Mouse (Mus musculus): ENCODE results near the gene Ccser1.

The Ccser1 gene

DNA sequence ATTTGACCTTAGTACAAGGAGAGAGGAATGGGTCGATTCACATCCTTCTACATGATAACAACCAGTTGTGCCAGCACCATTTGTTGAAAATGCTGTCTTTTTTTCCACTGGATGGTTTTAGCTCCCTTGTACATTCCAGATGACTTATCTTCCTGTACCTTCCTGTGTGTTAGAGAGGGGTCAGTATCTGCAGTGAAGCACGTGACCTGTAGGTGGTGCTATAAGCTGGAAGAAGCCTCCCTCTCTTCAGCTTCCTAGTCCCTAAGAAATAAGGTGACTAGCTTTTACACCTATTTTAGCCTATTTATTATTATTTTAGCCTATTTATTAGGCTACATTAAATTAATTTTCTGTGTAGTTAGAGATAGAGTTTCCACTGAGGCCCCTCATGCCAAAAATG, 506.9 kb downstream of the Ccser1 start:
- DNase-seq (ENCODE audit: extremely low spot score, low spot score): no peak

DNA sequence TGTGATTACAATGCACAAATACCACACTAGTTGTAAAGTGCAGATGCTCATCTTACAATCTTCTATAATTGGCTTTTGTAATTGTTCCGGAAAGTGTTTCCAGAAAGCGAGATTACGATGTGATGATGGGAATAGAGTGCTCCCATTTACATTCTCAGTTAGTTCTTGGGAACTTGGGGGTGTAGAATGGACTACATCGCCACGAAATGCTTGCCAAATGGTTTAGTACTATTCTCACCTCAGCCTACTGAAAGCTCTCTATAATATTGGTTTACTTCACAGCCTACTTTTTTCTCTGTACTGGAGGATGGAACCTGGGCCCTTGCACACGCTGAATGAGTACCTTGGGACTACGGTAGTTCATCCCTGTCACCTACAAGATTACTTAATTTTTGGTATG, 522.9 kb downstream of the Ccser1 start:
- DNase-seq (ENCODE audit: extremely low spot score, low spot score): no peak

DNA sequence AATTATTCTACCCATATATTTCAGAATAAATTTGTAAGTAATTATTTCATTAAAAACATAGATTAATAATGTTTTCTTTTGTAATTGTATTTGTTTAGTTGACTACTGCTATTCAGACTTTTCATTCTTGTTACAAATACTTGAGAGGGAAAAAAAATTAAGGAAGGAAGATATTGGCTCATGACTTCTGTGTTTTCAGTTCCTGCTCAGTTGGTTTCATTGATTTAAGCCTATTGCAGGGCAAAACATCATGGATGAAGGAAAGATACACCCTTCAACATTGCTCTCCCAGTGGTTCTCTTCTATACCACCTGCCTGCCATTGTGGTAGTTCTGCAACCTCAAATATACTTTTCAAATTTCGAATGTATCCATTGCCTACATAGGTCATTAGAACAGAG, 541.1 kb downstream of the Ccser1 start:
- DNase-seq (ENCODE audit: extremely low spot score, low spot score): no peak

DNA sequence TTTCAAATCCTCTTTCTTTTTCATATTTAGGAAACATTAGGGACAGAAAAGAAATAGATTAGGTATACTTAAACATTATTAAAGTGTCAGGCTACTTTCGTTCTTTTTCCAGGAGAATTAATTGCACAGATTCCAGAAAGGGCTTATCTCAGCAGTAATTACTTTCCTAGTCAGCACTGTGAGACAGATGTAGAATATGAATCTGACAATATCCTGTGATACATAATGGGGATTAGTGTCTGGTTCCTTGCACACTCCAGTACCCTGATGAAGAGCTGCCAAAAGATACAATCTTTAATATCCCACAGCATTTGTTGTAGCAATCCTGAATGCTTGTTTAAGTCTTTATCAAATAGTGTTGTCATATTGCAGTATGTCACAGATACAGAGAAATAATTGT, 548.9 kb downstream of the Ccser1 start:
- DNase-seq (ENCODE audit: extremely low spot score, low spot score): no peak

DNA sequence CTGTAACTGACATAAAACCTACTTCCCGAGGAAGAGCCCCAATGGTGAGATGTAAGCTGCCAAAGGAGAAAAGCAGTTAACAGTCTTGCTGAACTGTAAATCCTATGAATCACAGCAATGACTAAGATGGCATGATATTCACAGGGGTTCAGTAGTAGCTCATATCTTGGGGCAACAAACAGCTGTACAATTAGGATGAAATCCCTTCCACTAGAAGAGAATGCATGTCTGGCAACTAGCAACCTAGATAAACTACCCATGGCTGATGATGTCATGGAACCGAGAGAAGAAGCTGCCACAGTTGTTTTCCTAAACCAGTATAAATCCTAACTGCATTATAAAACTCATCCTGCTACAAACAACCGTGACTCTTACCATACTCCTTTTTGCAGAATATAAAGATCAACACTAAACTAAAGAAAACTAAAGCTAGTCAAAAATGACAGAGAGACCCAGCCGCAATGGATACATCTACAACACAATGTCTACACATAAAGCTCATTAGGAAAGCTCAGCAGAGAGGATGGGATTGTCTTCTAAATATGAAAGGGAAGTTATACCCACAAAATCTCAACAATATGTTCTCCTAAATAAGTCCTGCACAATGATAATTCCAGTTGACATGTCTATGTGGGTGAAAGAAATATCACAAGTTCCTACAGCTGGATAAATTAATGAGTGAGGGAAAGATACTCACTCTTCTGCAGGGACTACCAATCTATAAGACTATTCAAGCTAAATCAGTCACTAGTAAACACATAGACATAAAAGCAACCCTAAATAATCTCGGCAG, 550.2 kb downstream of the Ccser1 start:
- DNase-seq (ENCODE audit: extremely low spot score, low spot score): no peak

DNA sequence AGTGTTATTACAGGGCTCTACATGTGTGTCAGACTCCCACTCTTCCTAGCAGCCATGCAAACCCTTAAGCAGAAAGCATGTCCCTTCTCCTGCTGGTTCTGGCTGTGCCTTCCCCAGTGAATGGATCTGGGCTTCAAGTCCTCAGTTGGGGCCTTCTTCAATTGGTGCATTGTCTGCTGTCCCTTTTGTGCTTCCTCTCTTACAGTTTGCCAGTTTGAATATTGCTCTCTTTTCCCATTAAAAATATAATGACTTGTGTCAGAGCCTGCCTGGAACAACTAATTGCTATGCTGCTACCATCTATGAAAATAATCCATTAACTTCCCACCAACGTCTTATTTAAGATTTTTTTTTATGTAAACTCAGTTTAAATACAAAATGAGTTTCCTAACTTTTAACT, 566.2 kb downstream of the Ccser1 start:
- DNase-seq (ENCODE audit: extremely low spot score, low spot score): no peak

DNA sequence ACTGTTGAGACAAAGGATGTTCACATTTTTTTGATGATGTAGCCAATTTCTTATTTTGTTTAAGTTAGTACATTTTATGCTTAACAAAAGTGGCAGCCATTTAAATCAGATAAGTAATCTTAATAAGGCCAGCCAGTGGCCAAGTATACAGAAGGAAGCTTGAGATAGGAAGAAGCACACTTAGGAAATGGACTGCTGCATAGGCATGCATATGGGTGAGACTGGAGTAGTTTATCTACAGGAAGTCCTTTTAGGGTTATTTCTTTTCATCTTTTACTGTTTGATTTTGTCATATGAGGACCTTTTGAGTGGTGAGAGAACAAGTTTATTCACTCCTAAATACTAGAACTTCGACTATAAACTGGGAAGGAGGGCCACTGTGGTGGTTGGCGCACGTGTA, 582.0 kb downstream of the Ccser1 start:
- no peak for DNase-seq (ENCODE audit: extremely low spot score, low spot score)

DNA sequence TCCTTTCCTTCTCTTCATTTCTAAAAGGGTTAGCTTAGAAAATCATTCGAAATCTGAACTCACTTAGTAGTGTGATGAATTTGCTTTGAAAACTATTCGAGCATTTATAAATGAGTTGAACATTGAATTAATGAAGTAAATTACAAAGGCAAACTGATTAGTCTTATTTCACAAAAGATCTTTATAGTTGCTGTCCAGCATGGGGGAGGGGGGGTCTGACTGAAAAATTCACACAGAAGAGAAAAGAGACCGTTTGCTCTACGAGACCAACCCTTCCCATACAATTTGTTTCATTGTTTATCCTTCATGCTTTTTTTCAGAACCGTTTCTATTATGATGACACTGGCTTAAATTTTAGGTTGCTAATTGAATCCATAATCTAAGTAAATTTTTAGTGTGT, 583.3 kb downstream of the Ccser1 start:
- DNase-seq (ENCODE audit: extremely low spot score, low spot score): no peak

DNA sequence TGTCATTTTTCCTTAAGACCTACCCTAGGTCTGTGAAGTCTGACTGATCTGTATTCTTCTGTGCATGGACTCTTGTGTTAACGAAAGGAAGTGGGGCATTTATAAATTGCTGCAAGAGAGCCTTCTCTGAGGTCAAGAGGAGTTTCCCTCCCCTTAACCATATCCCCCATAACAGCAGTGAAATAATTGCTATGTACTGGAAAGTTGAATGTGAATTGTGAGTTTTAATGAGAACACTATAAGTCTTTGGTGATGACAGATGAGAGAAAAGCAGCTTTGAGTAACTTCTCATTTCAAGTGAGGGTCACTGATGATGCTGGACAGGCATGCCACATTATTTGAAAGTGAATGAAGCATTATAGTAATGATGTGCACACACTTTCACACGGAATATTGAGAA, 585.7 kb downstream of the Ccser1 start:
- DNase-seq (ENCODE audit: extremely low spot score, low spot score): no peak

DNA sequence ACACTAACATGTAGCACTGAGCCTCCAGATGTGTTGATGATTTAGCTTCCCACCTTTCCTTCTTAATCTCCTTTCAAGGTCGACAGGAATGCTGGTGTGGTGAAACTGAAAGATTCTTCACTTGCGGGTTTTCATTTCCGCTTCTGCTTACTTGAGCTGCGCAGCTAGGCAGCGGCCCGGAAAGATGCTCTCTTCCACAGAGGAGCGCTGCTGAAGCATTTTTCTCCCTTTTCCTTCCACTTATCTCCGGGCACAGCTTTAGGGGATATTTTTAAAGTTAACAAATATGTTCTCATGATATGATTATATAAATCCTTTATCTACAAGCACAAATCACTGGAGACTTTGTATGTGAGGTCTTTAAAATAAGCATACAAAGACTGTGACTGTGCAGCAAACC, 587.0 kb downstream of the Ccser1 start:
- no peak for DNase-seq (ENCODE audit: extremely low spot score, low spot score)

DNA sequence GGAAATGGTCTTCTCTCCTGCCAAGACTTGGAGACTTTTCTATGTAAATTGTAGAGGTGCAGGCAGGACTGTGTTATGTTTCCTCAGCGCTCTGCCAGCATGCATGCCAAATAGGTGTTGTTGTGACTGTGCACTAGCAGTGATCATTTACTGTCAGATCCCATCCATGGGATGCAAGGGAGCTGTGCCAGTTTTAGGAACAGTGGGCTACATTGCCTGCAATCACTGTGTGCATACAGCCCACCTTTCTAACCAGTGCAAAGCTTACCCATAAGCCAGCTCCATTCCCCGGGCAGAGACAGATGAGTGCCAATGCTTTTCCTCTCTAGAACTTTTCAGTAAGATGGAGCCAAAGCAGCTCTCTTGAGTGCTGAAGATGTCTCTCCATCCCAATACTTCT, 606.6 kb downstream of the Ccser1 start:
- DNase-seq (ENCODE audit: extremely low spot score, low spot score): no peak

DNA sequence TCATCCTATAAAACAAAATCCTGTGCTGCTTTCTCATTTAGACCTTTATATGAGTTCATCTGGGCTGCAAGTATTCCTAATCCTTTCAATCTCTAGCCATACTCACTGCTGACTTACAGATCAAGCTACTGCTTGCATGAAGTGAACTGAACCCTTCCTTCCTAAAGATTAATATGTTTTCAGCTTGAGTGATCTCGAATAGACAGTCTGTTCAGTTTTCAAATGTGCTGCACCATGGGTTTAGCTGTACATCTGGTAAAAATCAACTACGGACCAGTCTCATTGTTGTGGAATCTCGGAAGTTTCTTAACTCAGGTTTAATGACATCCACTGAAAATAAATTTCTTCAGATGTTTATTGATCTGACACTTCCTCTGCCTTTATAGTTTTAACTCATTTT, 620.8 kb downstream of the Ccser1 start:
- no peak for DNase-seq (ENCODE audit: extremely low spot score, low spot score)

DNA sequence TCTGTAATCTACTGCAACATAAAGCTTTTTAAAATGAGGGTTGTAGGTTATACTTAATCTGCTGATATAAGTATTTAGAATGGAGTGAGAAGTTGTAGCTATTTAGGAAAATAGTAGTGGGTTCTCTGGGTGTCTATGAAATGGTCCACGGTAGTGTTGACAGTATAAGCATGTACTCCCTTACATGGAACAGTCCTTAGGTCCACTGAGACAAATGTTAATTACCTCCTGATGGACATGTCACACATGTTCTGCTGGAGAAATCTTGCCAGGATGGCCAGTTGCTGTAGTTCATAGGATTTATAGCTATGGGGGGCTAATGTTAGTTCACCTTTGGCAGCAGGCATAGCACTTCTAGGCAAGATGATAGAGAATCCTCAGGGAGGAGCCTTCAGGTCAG, 625.4 kb downstream of the Ccser1 start:
- DNase-seq (ENCODE audit: extremely low spot score, low spot score): no peak

DNA sequence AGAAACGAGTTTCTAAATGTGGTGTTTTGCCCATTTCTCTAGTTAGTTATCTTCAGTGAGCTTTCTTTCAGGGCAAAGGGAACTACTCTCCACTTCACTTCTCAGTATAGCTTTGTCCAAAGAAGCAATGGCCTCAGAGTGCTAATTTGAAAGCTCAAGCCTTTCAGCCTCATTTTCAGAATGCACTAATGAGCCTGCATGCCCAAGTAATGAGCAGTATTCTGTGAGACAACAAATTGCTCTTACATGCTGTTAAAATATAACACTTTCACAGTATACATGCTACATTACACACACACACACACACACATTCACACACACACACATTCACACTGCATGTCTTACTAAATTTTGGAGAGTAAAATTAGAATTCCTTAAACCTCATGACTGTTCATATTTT, 637.6 kb downstream of the Ccser1 start:
- DNase-seq (ENCODE audit: extremely low spot score, low spot score): no peak

DNA sequence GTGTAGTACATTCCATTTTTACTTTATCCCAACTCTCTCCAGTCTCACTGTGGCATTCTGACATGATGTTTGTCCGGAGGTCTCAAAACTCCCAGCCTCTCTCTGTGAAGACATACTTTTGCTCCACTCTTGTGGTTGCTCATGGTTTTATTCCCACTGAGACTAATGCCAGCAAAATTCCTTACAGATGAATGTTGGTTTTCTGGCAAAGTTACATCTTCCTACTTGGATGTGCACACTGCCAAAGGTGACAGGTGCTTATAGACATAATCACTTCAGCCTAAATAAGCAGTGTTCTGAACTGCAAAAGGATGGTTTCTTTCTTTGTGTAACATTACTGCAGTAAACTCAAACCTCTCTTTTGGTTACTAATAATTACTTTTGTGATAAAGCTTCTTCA, 696.2 kb downstream of the Ccser1 start:
- DNase-seq (ENCODE audit: extremely low spot score, low spot score): no peak

DNA sequence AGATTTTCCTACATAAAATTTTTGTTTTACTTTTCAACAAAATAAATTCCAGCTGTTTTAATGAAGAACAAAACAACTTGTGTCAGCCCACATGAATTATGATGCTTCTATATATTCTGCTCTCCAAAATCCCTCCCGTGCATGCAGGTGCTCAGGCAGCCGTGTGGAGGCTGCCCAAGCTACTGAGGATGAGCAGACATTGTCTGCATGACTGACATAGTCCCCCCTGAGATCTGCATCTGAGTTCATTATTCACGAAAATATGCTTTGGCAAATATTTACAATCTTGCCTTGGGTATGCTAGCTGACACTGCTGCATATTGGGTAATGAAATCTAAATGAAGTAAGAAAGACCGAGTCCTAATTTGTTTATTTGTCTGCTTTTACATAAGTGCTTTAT, 718.1 kb downstream of the Ccser1 start:
- no peak for DNase-seq (ENCODE audit: extremely low spot score, low spot score)

DNA sequence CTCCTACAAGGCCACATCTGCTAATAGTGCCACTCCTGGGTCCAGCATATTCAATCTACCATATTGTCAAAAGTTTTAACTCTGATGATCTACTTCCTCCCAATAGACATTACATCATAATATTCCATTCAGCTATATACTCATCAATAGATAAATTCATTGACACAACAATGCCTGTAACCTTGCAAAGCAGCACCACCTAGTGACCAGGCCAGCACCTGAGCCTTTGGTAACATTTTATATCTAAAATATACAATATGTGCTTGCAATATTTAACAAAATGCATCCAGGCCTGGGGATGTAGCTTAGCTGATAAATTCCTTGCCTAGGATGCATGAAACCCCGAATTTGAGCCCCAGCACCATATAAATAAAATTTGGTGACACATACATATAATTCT, 722.6 kb downstream of the Ccser1 start:
- no peak for DNase-seq (ENCODE audit: extremely low spot score, low spot score)

DNA sequence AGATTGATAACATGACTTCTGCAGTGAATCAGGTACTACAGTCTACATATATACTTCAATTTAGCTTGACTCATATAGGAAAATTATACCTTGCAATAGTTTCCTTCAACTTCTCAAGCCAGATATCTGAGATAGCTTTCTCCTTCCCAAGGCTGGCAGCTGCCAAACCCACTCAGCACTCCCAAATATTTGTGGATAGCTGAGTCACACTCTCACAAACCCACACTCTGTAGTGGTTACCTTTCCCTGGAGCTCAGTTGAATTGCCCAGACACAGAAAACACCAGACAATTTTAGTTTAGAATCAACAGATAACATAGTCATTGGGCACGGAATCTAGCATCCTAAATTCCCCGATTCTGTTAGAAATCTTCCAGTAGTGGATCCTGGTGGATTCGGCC, 732.8 kb downstream of the Ccser1 start:
- no peak for DNase-seq (ENCODE audit: extremely low spot score, low spot score)

DNA sequence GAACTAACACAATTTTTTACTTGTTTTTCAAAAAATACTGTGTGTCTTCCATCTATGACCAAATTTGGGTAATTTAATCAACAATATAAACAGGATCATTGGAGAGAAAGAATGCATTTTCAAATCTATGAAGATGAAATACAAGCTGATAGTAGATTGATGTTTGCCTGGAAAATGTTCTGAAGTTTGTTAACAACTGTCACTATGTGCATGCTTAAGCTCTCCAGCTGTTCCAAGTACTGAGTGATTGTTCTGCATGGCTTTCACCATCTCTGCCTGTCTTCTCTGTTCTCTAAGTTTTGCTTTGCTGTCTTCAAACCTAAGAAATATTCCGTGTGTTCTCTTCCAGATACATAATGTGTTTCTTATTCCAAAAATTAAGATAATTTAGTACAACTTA, 751.5 kb downstream of the Ccser1 start:
- no peak for DNase-seq (ENCODE audit: extremely low spot score, low spot score)

DNA sequence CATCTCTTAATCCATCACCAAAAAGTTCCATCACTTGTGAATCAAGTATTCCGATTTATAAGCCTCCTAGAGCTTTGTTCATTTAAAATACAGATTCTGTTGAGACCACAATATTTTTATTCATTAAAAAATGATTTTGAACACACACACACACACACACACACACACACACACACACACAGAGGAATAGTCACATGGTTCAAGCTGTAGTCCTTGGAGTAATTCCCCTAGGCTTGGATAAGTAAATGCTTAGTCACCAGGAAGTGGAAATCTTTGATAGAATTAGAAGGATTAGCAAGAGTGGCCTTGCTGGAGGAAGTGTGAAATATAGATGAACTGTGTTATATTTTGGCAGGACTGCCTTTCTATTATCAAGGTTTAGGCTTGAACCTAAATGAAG, 756.5 kb downstream of the Ccser1 start:
- no peak for DNase-seq (ENCODE audit: extremely low spot score, low spot score)

DNA sequence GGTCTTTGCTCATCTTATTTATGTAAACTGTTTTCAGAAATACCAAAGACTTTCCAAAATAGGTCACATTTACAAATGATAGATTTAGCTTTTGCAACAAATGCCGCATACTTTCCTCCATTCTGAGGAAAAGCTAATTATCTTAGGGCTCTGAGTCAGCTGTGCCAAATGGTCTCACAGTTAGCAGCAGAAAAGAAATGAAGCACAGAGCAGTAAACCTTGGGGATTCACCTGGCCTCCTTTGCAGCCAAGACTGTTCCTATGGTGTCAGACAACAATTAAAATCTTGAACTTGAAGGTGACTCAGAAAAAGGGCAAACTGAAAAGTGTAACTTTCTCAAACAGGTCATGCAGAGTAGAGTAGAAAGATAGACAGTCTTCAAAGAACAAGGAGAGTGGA, 759.1 kb downstream of the Ccser1 start:
- DNase-seq (ENCODE audit: extremely low spot score, low spot score): no peak

DNA sequence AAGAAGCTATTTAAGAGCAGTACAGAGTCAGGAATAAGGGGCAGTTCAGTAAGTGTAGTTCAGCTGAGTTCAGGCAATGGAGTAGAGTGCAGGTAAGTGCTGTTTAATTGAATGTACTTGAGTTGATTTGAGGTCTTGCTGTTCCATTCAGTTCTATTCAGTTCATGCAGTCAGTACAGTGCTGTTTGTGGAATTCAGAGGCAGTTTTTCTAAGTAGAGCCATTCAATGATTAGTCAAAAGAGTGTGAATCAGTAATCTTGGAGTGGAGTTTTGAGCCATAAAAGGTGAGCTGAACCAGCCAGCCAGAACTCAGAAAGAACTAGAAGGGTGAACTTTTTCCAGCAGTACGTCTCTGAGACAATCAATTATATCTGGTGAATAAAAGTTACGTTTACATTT, 773.6 kb downstream of the Ccser1 start:
- DNase-seq (ENCODE audit: extremely low spot score, low spot score): no peak

DNA sequence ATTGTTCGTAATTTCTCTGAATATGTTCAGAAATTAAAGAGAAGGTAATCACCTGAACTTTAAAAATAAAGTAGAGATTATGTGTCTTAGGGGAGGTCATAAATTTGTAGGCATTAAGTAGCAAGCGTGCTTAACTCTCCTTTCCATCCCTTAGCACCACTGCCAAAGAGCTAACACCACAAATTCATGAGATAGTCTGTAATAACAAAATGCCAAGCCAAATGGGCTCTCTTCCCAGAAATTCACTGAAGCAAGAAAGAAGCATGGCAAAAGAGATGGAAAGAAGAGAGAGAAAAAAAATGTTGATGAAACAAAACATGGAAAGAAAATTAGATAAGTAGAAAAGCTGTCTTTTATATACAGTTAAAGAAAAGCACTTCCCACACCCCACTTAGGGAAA, 796.8 kb downstream of the Ccser1 start:
- DNase-seq (ENCODE audit: extremely low spot score, low spot score): no peak

DNA sequence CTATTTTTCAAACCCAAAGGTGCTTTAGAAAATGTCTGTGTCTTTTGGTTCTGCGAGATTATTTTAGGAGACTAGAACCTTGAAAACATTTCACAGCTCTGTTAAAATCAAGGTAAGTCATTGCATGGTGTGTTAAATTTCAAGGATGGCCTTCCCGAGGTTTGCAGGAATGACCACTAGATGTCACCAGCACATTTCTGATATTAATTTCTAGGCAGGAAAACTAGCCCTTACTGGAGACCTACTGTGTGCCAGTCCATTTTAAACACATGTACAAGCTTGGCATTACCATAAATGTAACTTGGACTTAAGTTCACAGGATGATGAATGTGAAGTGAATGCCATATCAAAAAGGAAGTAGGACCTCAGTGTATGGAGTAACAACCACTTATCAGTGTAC, 798.3 kb downstream of the Ccser1 start:
- DNase-seq (ENCODE audit: extremely low spot score, low spot score): no peak

Data from neural tube, embryonic 10.5 days (tissue).